Mouse (Mus musculus): ENCODE results near the gene Fbxl7. TPM values are rescaled to one million over a fixed set of nuclear protein-coding genes. Genes with fewer than 3 reads are reported as not detected.
A peak's percentile ranks its signal among the peaks of the same experiment; 100 is the strongest.

Fbxl7 gene
- 11.4 and 15.2 TPM in 2 replicates for polyA plus RNA-seq (2015; fragmentation: Nextera tagmentation; extraction: Ambion mirVana)

GRCm38 (mm10) chr15:26895251-26895711, at the start of gene Fbxl7:
Fbxl7 (minus strand) TSS chr15:26895580.
- peak within 1 kb of the TSS; percentile 95 for H3K27ac ChIP-seq
- peaks cover 12% of the 10 kb centered on the region for H3K4me1 ChIP-seq
- WGBS, result under 1% methylated on average over 47 of the region's 58 CpGs
- H3K9me3 ChIP-seq, result no peaks in the 10 kb centered on the region
- H3K9ac ChIP-seq, result peak within 1 kb of the TSS; percentile 78
- no peaks in the 10 kb centered on the region for H3K27me3 ChIP-seq
- peak; percentile 88 for ATAC-seq (ENCODE audit: insufficient number of reproducible peaks, low FRiP score, low TSS enrichment, low read depth)
- no peaks in the 10 kb centered on the region for H3K36me3 ChIP-seq
- peak within 1 kb of the TSS; percentile 75 for H3K4me2 ChIP-seq
- H3K4me3 ChIP-seq, result peak within 1 kb of the TSS; percentile 85

GRCm38 (mm10) chr15:26922026-26922425, 26.6 kb upstream of the Fbxl7 start:
- Histone ChIP-seq H3K4me3 (no peak overlapping the region), H3K9ac (no peak overlapping the region), H3K4me1 (no peaks in the 10 kb centered on the region), H3K27me3 (no peaks in the 10 kb centered on the region), H3K9me3 (no peaks in the 10 kb centered on the region), H3K36me3 (no peaks in the 10 kb centered on the region), H3K4me2 (no peak overlapping the region), H3K27ac (no peak overlapping the region)
- 48% methylated on average over 2 of the region's 2 CpGs for WGBS
- ATAC-seq (ENCODE audit: insufficient number of reproducible peaks, low FRiP score, low TSS enrichment, low read depth), result no peak

GRCm38 (mm10) chr15:26913427-26913826, 18.0 kb upstream of the Fbxl7 start:
- Histone ChIP-seq H3K4me3 (no peak overlapping the region), H3K9ac (no peak overlapping the region), H3K9me3 (no peaks in the 10 kb centered on the region), H3K27ac (no peak overlapping the region), H3K4me2 (no peak overlapping the region), H3K36me3 (no peaks in the 10 kb centered on the region), H3K27me3 (no peaks in the 10 kb centered on the region), H3K4me1 (no peaks in the 10 kb centered on the region)
- ATAC-seq (ENCODE audit: insufficient number of reproducible peaks, low FRiP score, low TSS enrichment, low read depth), result no peak

- peak overlapping the region; percentile 75 for H3K4me2 ChIP-seq
- 0% methylated on average over 14 of the region's 14 CpGs for WGBS
- H3K9me3 ChIP-seq, result no peaks in the 10 kb centered on the region
- peak overlapping the region; percentile 85 for H3K4me3 ChIP-seq
- no peaks in the 10 kb centered on the region for H3K27me3 ChIP-seq
- no peaks in the 10 kb centered on the region for H3K36me3 ChIP-seq
- ATAC-seq (ENCODE audit: insufficient number of reproducible peaks, low FRiP score, low TSS enrichment, low read depth), result no peak
- peak overlapping the region; percentile 95 for H3K27ac ChIP-seq
- peaks cover 12% of the 10 kb centered on the region for H3K4me1 ChIP-seq
- peak overlapping the region; percentile 78 for H3K9ac ChIP-seq
These were observed 381 bp upstream of the Fbxl7 start for GRCm38 (mm10) chr15:26895761-26896160.

GRCm38 (mm10) chr15:26894801-26895229, 565 bp downstream of the Fbxl7 start:
- H3K36me3 ChIP-seq, result no peaks in the 10 kb centered on the region
- ATAC-seq (ENCODE audit: insufficient number of reproducible peaks, low FRiP score, low TSS enrichment, low read depth), result peak; percentile 32
- peak overlapping the region; percentile 85 for H3K4me3 ChIP-seq
- H3K4me1 ChIP-seq, result peaks cover 12% of the 10 kb centered on the region
- H3K27ac ChIP-seq, result peak overlapping the region; percentile 95
- WGBS, result 1% methylated on average over 28 of the region's 28 CpGs
- H3K27me3 ChIP-seq, result no peaks in the 10 kb centered on the region
- H3K9ac ChIP-seq, result peak overlapping the region; percentile 78
- no peaks in the 10 kb centered on the region for H3K9me3 ChIP-seq
- H3K4me2 ChIP-seq, result peak overlapping the region; percentile 75

GRCm38 (mm10) chr15:26894031-26894655, 1.2 kb downstream of the Fbxl7 start:
- Histone ChIP-seq H3K4me1 (peaks cover 12% of the 10 kb centered on the region), H3K9me3 (no peaks in the 10 kb centered on the region), H3K27me3 (no peaks in the 10 kb centered on the region), H3K4me3 (peak overlapping the region; percentile 85), H3K9ac (peak overlapping the region; percentile 78; the same call in 1 of the 2 replicates), H3K4me2 (peak overlapping the region; percentile 75), H3K36me3 (no peaks in the 10 kb centered on the region), H3K27ac (peak overlapping the region; percentile 95)
- WGBS, result 3% methylated on average over 12 of the region's 12 CpGs
- peak; percentile 66; the same call in 1 of the 2 replicates for ATAC-seq (ENCODE audit: insufficient number of reproducible peaks, low FRiP score, low TSS enrichment, low read depth)

- Histone ChIP-seq H3K9ac (no peak overlapping the region), H3K4me1 (peaks cover 12% of the 10 kb centered on the region), H3K4me2 (peak overlapping the region; percentile 75), H3K4me3 (peak overlapping the region; percentile 17), H3K27ac (no peak overlapping the region), H3K9me3 (no peaks in the 10 kb centered on the region), H3K36me3 (no peaks in the 10 kb centered on the region), H3K27me3 (no peaks in the 10 kb centered on the region)
- 35% methylated on average over 4 of the region's 4 CpGs for WGBS
- no peak for ATAC-seq (ENCODE audit: insufficient number of reproducible peaks, low FRiP score, low TSS enrichment, low read depth)
These were observed 2.2 kb downstream of the Fbxl7 start for GRCm38 (mm10) chr15:26893136-26893535.

- H3K4me3 ChIP-seq, result no peak overlapping the region
- 36% methylated on average over 5 of the region's 5 CpGs for WGBS
- no peaks in the 10 kb centered on the region for H3K36me3 ChIP-seq
- no peak overlapping the region for H3K9ac ChIP-seq
- no peak overlapping the region for H3K4me2 ChIP-seq
- no peaks in the 10 kb centered on the region for H3K27me3 ChIP-seq
- peaks cover 12% of the 10 kb centered on the region for H3K4me1 ChIP-seq
- no peak overlapping the region for H3K27ac ChIP-seq
- ATAC-seq (ENCODE audit: insufficient number of reproducible peaks, low FRiP score, low TSS enrichment, low read depth), result no peak
- no peaks in the 10 kb centered on the region for H3K9me3 ChIP-seq
These were observed 5.4 kb downstream of the Fbxl7 start for GRCm38 (mm10) chr15:26889971-26890370.

- ATAC-seq (ENCODE audit: insufficient number of reproducible peaks, low FRiP score, low TSS enrichment, low read depth), result no peak
- no peak overlapping the region for H3K4me2 ChIP-seq
- no peak overlapping the region for H3K9ac ChIP-seq
- H3K27ac ChIP-seq, result no peak overlapping the region
- 66% methylated on average over 10 of the region's 10 CpGs for WGBS
- no peaks in the 10 kb centered on the region for H3K9me3 ChIP-seq
- H3K36me3 ChIP-seq, result no peaks in the 10 kb centered on the region
- H3K4me3 ChIP-seq, result no peak overlapping the region
- peaks cover 3% of the 10 kb centered on the region for H3K4me1 ChIP-seq
- no peaks in the 10 kb centered on the region for H3K27me3 ChIP-seq
These were observed 7.2 kb downstream of the Fbxl7 start for GRCm38 (mm10) chr15:26888170-26888569.

- no peak for ATAC-seq (ENCODE audit: insufficient number of reproducible peaks, low FRiP score, low TSS enrichment, low read depth)
- Histone ChIP-seq H3K9ac (no peak overlapping the region), H3K9me3 (no peaks in the 10 kb centered on the region), H3K27ac (no peak overlapping the region), H3K4me1 (no peaks in the 10 kb centered on the region), H3K4me3 (no peak overlapping the region), H3K27me3 (no peaks in the 10 kb centered on the region), H3K4me2 (no peak overlapping the region), H3K36me3 (no peaks in the 10 kb centered on the region)
- 64% methylated on average over 2 of the region's 2 CpGs for WGBS
These were observed 9.4 kb downstream of the Fbxl7 start for GRCm38 (mm10) chr15:26885979-26886378.

- H3K9ac ChIP-seq, result no peak overlapping the region
- H3K27me3 ChIP-seq, result no peaks in the 10 kb centered on the region
- H3K4me3 ChIP-seq, result no peak overlapping the region
- H3K9me3 ChIP-seq, result no peaks in the 10 kb centered on the region
- 67% methylated on average over 8 of the region's 8 CpGs for WGBS
- no peak overlapping the region for H3K4me2 ChIP-seq
- ATAC-seq (ENCODE audit: insufficient number of reproducible peaks, low FRiP score, low TSS enrichment, low read depth), result no peak
- H3K36me3 ChIP-seq, result no peaks in the 10 kb centered on the region
- H3K27ac ChIP-seq, result no peak overlapping the region
- H3K4me1 ChIP-seq, result peaks cover 11% of the 10 kb centered on the region; the same call in 1 of the 2 replicates
These were observed 15.0 kb downstream of the Fbxl7 start for GRCm38 (mm10) chr15:26880212-26880956.

- 17% methylated on average over 4 of the region's 4 CpGs for WGBS
- no peaks in the 10 kb centered on the region for H3K9me3 ChIP-seq
- H3K27ac ChIP-seq, result peak overlapping the region; percentile 48; the same call in 1 of the 2 replicates
- no peaks in the 10 kb centered on the region for H3K27me3 ChIP-seq
- H3K4me2 ChIP-seq, result no peak overlapping the region
- H3K9ac ChIP-seq, result no peak overlapping the region
- peaks cover 15% of the 10 kb centered on the region; the same call in 1 of the 2 replicates for H3K4me1 ChIP-seq
- H3K36me3 ChIP-seq, result no peaks in the 10 kb centered on the region
- H3K4me3 ChIP-seq, result no peak overlapping the region
- ATAC-seq (ENCODE audit: insufficient number of reproducible peaks, low FRiP score, low TSS enrichment, low read depth), result 0 out of 2 replicates have a peak, but pooled peaks have one; percentile 58
These were observed 19.7 kb downstream of the Fbxl7 start for GRCm38 (mm10) chr15:26875687-26876086.
